Comparison of ENCODE assay signal across 23 mouse cellular contexts in the genomic region with DNA sequence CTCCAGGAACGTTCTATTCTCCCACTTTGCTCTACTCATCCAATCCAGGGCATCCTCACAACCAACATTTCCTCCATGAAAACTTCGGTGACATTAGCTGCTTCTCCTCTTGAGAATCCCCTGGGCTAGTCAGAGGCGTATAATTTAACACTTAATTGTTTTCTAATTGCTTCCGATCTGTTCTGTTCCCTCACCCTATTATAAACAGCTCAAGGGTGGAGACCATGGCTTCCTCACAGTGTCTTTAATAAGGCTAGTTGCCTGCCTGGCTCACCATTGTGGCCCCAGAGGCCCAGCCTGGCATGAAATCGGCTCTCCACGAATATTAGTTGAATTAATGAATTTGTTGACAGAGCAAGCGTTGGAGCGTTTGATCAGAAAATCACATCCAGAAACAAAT.
"Had no signal": no experiment of that assay in that cellular context is flagged by ENCODE, and none has a peak within 500 bp of the region (broad histone marks: within the 10 kb centered on the region; RNA-seq: fewer than 3 reads in every experiment).

No protein-coding gene starts in this region.

- H3K27me3 ChIP-seq: heart, embryonic 12.5 days; intestine, embryonic 15.5 days; limb, embryonic 13.5 days; limb, embryonic 15.5 days; liver, embryonic 12.5 days had no signal

- H3K4me3 ChIP-seq: gastrocnemius, adult 2 months; heart, embryonic 10.5 days; heart, embryonic 12.5 days; intestine, embryonic 15.5 days; layer of hippocampus, adult 2 months; limb, embryonic 13.5 days; limb, embryonic 15.5 days; liver, embryonic 12.5 days had no signal

- H3K4me2 ChIP-seq: heart, embryonic 12.5 days; intestine, embryonic 15.5 days; limb, embryonic 13.5 days; limb, embryonic 15.5 days; liver, embryonic 12.5 days had no signal

- DNase-seq: gastrocnemius, adult 2 months; gastrocnemius, postnatal 10 days; gastrocnemius, postnatal 25 days; heart, adult 18-20 months; heart, postnatal 14 days; heart, postnatal 36 days; kidney, adult 18-20 months; kidney, adult 8-10 months; kidney, postnatal 10 days; kidney, postnatal 25 days; kidney, postnatal 4 days; layer of hippocampus, postnatal 36 days; left cerebral cortex, postnatal 4 days had no signal

- H3K9ac ChIP-seq: heart, embryonic 12.5 days; intestine, embryonic 15.5 days; limb, embryonic 13.5 days; limb, embryonic 15.5 days; liver, embryonic 12.5 days had no signal

- H3K36me3 ChIP-seq: heart, embryonic 10.5 days; heart, embryonic 12.5 days; intestine, embryonic 15.5 days; limb, embryonic 13.5 days; limb, embryonic 15.5 days; liver, embryonic 12.5 days had no signal

- H3K27ac ChIP-seq: gastrocnemius, adult 2 months; heart, embryonic 10.5 days; intestine, embryonic 15.5 days; layer of hippocampus, adult 2 months; limb, embryonic 13.5 days; limb, embryonic 15.5 days; liver, embryonic 12.5 days had no signal

- H3K9me3 ChIP-seq: heart, embryonic 10.5 days; heart, embryonic 12.5 days; intestine, embryonic 15.5 days; limb, embryonic 15.5 days; liver, embryonic 12.5 days had no signal

- ATAC-seq: forebrain, embryonic 16.5 days; inflammation-experienced regulatory T-cells, adult 6 months; intestine, embryonic 15.5 days; intestine, postnatal 0 days; liver, embryonic 12.5 days had no signal
